ENCODE assay signal across 14 mouse cellular contexts in genomic region chr4:142770177-142770576, GRCm38 (mm10).
DNase-seq lines count a peak whose midpoint lies in the region; ATAC-seq and TF ChIP-seq lines count a peak whose summit lies in the region.
"Had no signal": no experiment of that assay in that cellular context is flagged by ENCODE, and none has a peak within 500 bp of the region (broad histone marks: within the 10 kb centered on the region; RNA-seq: fewer than 3 reads in every experiment).

No protein-coding gene starts in this region.

- H3K9ac ChIP-seq in neural tube, embryonic 15.5 days (replicated peaks) = no peak overlapping the region
- no peak overlapping the region for H3K9ac ChIP-seq in forebrain, embryonic 14.5 days (ENCODE audit: low read length)
- H3K9ac ChIP-seq in limb, embryonic 13.5 days = no peak overlapping the region

- peaks cover 42% of the 10 kb centered on the region for H3K4me1 ChIP-seq in neural tube, embryonic 15.5 days
- H3K4me1 ChIP-seq in forebrain, embryonic 14.5 days (ENCODE audit: control insufficient read depth, insufficient read depth, low read length) = peaks cover 35% of the 10 kb centered on the region
- H3K4me1 ChIP-seq in limb, embryonic 13.5 days = peaks cover 45% of the 10 kb centered on the region

- no peak overlapping the region for H3K27ac ChIP-seq in neural tube, embryonic 15.5 days (replicated peaks)
- no peak overlapping the region for H3K27ac ChIP-seq in forebrain, embryonic 14.5 days (ENCODE audit: low read depth, low read length)
- H3K27ac ChIP-seq in limb, embryonic 13.5 days = no peak overlapping the region
- H3K27ac ChIP-seq in left cerebral cortex, adult 2 months = no peak overlapping the region

- WGBS in neural tube, embryonic 15.5 days = 6% methylated on average over 8 of the region's 8 CpGs
- WGBS in forebrain, embryonic 14.5 days = 2% methylated on average over 8 of the region's 8 CpGs
- WGBS in limb, embryonic 13.5 days = 4% methylated on average over 8 of the region's 8 CpGs

- ATAC-seq in neural tube, embryonic 15.5 days (ENCODE audit: low FRiP score) = no peak
- no peak for ATAC-seq in forebrain, embryonic 14.5 days
- ATAC-seq in limb, embryonic 13.5 days (ENCODE audit: low FRiP score, low read depth) = 0 out of 2 replicates have a peak, but pooled peaks have one; percentile 34
- no peak for ATAC-seq in activated CD4-positive, CD25-positive, alpha-beta regulatory T cell, adult 4 months
- ATAC-seq: Patski had no signal

- H3K4me2 ChIP-seq in neural tube, embryonic 15.5 days = no peak overlapping the region
- H3K4me2 ChIP-seq in forebrain, embryonic 14.5 days (ENCODE audit: low read length) = no peak overlapping the region
- peak overlapping the region; percentile 41 for H3K4me2 ChIP-seq in limb, embryonic 13.5 days (replicated peaks)
- H3K4me2 ChIP-seq: liver, embryonic 11.5 days had no signal

- H3K9me3 ChIP-seq in neural tube, embryonic 15.5 days (replicated peaks) = no peaks in the 10 kb centered on the region
- H3K9me3 ChIP-seq in forebrain, embryonic 14.5 days (replicated peaks; ENCODE audit: control insufficient read depth, low read length) = no peaks in the 10 kb centered on the region
- H3K9me3 ChIP-seq in limb, embryonic 13.5 days = 0 out of 2 replicates have a peak, but pooled peaks cover 1% of the 10 kb centered on the region

- H3K4me3 ChIP-seq in neural tube, embryonic 15.5 days (replicated peaks) = no peak overlapping the region
- no peak overlapping the region for H3K4me3 ChIP-seq in forebrain, embryonic 14.5 days (ENCODE audit: low read depth, low read length)
- no peak overlapping the region for H3K4me3 ChIP-seq in limb, embryonic 13.5 days
- no peak overlapping the region for H3K4me3 ChIP-seq in left cerebral cortex, adult 2 months

- DNase-seq in neural tube, embryonic 10.5 days (ENCODE audit: extremely low spot score, low spot score) = peak; percentile 26
- peak; percentile 42 for DNase-seq in forebrain, embryonic 14.5 days (ENCODE audit: low spot score)
- DNase-seq in retina, postnatal 7 days (ENCODE audit: low read depth, low spot score) = peak; percentile 33
- no peak for DNase-seq in adrenal gland, postnatal 14 days
- no peak for DNase-seq in left cerebral cortex, adult 2 months (ENCODE audit: extremely low spot score in 1 of 2, low spot score in 2 of 2)
- DNase-seq: adrenal gland, postnatal 10 days; heart, postnatal 4 days; kidney, postnatal 14 days; layer of hippocampus, postnatal 36 days had no signal

- intact Hi-C loops in left cerebral cortex, adult 2 months (cut with DNase I) = no loop called here

- peaks cover 5% of the 10 kb centered on the region; the same call in 1 of the 2 replicates for H3K27me3 ChIP-seq in neural tube, embryonic 15.5 days (replicated peaks)
- H3K27me3 ChIP-seq in forebrain, embryonic 14.5 days (replicated peaks; ENCODE audit: control insufficient read depth, insufficient read depth, low read length) = no peaks in the 10 kb centered on the region
- peaks cover 10% of the 10 kb centered on the region for H3K27me3 ChIP-seq in limb, embryonic 13.5 days
- H3K27me3 ChIP-seq: Patski had no signal

- H3K36me3 ChIP-seq in neural tube, embryonic 15.5 days = no peaks in the 10 kb centered on the region
- H3K36me3 ChIP-seq in forebrain, embryonic 14.5 days (ENCODE audit: control insufficient read depth, insufficient read depth, low read length) = no peaks in the 10 kb centered on the region
- no peaks in the 10 kb centered on the region for H3K36me3 ChIP-seq in limb, embryonic 13.5 days

- TF ChIP-seq CTCF in left cerebral cortex, adult 2 months (IDR thresholded peaks at IDR 0.05) = no peak

Comparison
In these comparisons a context has a peak if more than half of its experiments do, and no peak if none do; other contexts are left out.
1. DNase-seq: peak in neural tube, embryonic 10.5 days (single experiment), forebrain, embryonic 14.5 days (single experiment) and retina, postnatal 7 days (single experiment); none in adrenal gland, postnatal 14 days (single experiment) and left cerebral cortex, adult 2 months (0 of 2).